14 mouse cellular contexts compared by ENCODE assay signal in the genomic region with DNA sequence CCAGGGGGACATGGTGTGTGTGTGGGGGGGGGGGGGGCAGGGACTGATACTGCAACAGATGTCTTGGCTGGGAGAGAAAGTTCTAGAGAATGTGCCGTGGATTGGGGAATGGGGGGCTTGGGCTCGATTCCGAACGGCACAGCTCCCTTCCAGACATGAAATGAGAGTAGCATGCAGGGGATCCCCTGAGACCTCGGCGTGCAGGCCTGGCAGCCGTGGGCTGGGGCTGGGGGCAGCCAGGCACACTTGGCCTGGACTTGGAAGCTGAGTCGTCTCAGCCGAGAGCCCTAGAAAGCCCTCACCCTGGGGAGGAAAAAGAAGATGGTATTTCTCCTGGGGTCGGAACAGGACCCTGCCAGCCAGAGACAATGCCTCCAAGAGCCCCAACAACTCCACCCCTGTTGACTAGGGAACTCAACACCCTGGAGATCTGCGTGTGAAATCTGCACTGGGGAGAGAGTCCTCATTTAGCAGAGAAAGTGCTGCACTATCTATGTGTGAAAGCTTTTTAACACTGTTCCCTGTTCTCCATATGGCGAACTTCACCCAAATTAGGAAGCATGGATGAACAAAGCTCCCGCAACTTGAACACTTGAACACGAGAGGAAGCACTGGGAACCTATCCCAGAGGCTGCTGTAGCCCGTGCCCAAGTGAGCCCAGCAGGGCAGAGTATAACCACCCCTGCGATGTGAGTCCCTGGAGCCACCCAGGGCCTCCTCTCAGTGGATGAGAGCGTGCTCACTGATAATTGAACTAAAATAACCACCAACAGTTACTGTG.
DNase-seq lines count a peak whose midpoint lies in the region; ATAC-seq and TF ChIP-seq lines count a peak whose summit lies in the region.
"Had no signal": no experiment of that assay in that cellular context is flagged by ENCODE, and none has a peak within 500 bp of the region (broad histone marks: within the 10 kb centered on the region; RNA-seq: fewer than 3 reads in every experiment).

No protein-coding gene starts in this region.

- peak; percentile 65 for ATAC-seq in forebrain, embryonic 13.5 days
- no peak for ATAC-seq in forebrain, embryonic 12.5 days (ENCODE audit: low FRiP score)
- ATAC-seq in hindbrain, postnatal 0 days = no peak
- ATAC-seq in hindbrain, embryonic 16.5 days = no peak
- no peak for ATAC-seq in midbrain, embryonic 14.5 days (ENCODE audit: low FRiP score, low TSS enrichment)
- no peak for ATAC-seq in megakaryocyte progenitor cell, adult 5-6 weeks (replicated peaks; ENCODE audit: poor library complexity)
- ATAC-seq: lung, postnatal 0 days; midbrain, embryonic 15.5 days had no signal

- peak; percentile 42 for DNase-seq in hindbrain, postnatal 0 days (ENCODE audit: low spot score)
- peak; percentile 48 to 56 for DNase-seq in layer of hippocampus, adult 2 months (ENCODE audit: low spot score in 2 of 2)
- DNase-seq in left cerebral cortex, postnatal 4 days = peak; percentile 63
- no peak for DNase-seq in midbrain, embryonic 14.5 days
- DNase-seq: cerebellum, adult 11-12 months; kidney, adult 8-10 months; liver had no signal

- intact Hi-C loops in left cerebral cortex, postnatal 4 days (cut with DNase I) = no loop called here

- no peak overlapping the region for H3K27ac ChIP-seq in forebrain, embryonic 13.5 days
- H3K27ac ChIP-seq in forebrain, embryonic 12.5 days = no peak overlapping the region
- no peak overlapping the region for H3K27ac ChIP-seq in hindbrain, postnatal 0 days
- no peak overlapping the region for H3K27ac ChIP-seq in hindbrain, embryonic 16.5 days (ENCODE audit: low read depth, low read length)
- peak overlapping the region; percentile 84 for H3K27ac ChIP-seq in layer of hippocampus, adult 2 months
- H3K27ac ChIP-seq in midbrain, embryonic 14.5 days (replicated peaks; ENCODE audit: low read depth, low read length) = no peak overlapping the region
- H3K27ac ChIP-seq: embryonic facial prominence, embryonic 13.5 days; midbrain, embryonic 15.5 days had no signal

- 81% methylated on average over 17 of the region's 17 CpGs for WGBS in forebrain, embryonic 13.5 days
- 85% methylated on average over 17 of the region's 17 CpGs for WGBS in forebrain, embryonic 12.5 days
- WGBS in hindbrain, postnatal 0 days = 51% methylated on average over 17 of the region's 17 CpGs
- WGBS in hindbrain, embryonic 16.5 days = 66% methylated on average over 17 of the region's 17 CpGs
- 80% methylated on average over 17 of the region's 17 CpGs for WGBS in midbrain, embryonic 14.5 days

- no peak overlapping the region for H3K9ac ChIP-seq in forebrain, embryonic 13.5 days
- H3K9ac ChIP-seq in forebrain, embryonic 12.5 days = no peak overlapping the region
- no peak overlapping the region for H3K9ac ChIP-seq in hindbrain, postnatal 0 days (replicated peaks; ENCODE audit: low read length)
- H3K9ac ChIP-seq in hindbrain, embryonic 16.5 days (ENCODE audit: low read depth, low read length) = no peak overlapping the region
- H3K9ac ChIP-seq in midbrain, embryonic 14.5 days (replicated peaks; ENCODE audit: low read length) = no peak overlapping the region
- H3K9ac ChIP-seq: embryonic facial prominence, embryonic 13.5 days; midbrain, embryonic 15.5 days had no signal

- TF ChIP-seq CTCF in hindbrain, postnatal 0 days (IDR thresholded peaks at IDR 0.05; ENCODE audit: low read depth) = no peak
- no peak for TF ChIP-seq CTCF in layer of hippocampus, adult 2 months (conservative IDR thresholded peaks at IDR 0.05)

- no peaks in the 10 kb centered on the region for H3K9me3 ChIP-seq in forebrain, embryonic 13.5 days (replicated peaks)
- H3K9me3 ChIP-seq in forebrain, embryonic 12.5 days = no peaks in the 10 kb centered on the region
- H3K9me3 ChIP-seq in hindbrain, postnatal 0 days (ENCODE audit: low read length) = no peaks in the 10 kb centered on the region
- H3K9me3 ChIP-seq in hindbrain, embryonic 16.5 days (ENCODE audit: control insufficient read depth, low read length) = no peaks in the 10 kb centered on the region
- no peaks in the 10 kb centered on the region for H3K9me3 ChIP-seq in midbrain, embryonic 14.5 days (ENCODE audit: control insufficient read depth, low read length)
- H3K9me3 ChIP-seq: embryonic facial prominence, embryonic 13.5 days; midbrain, embryonic 15.5 days had no signal

- H3K27me3 ChIP-seq in forebrain, embryonic 13.5 days = peaks cover 7% of the 10 kb centered on the region; the same call in 1 of the 2 replicates
- peaks cover 14% of the 10 kb centered on the region; the same call in 1 of the 2 replicates for H3K27me3 ChIP-seq in forebrain, embryonic 12.5 days
- H3K27me3 ChIP-seq in hindbrain, postnatal 0 days (ENCODE audit: insufficient read depth, low read length) = no peaks in the 10 kb centered on the region
- no peaks in the 10 kb centered on the region for H3K27me3 ChIP-seq in hindbrain, embryonic 16.5 days (replicated peaks; ENCODE audit: control insufficient read depth, insufficient read depth, low read length)
- no peaks in the 10 kb centered on the region for H3K27me3 ChIP-seq in midbrain, embryonic 14.5 days (ENCODE audit: control insufficient read depth, insufficient read depth, low read length)
- H3K27me3 ChIP-seq: embryonic facial prominence, embryonic 13.5 days; midbrain, embryonic 15.5 days had no signal

- no peaks in the 10 kb centered on the region for H3K36me3 ChIP-seq in forebrain, embryonic 13.5 days (ENCODE audit: poor library complexity, severe bottlenecking)
- no peaks in the 10 kb centered on the region for H3K36me3 ChIP-seq in forebrain, embryonic 12.5 days (replicated peaks)
- H3K36me3 ChIP-seq in hindbrain, postnatal 0 days (ENCODE audit: insufficient read depth, low read length) = no peaks in the 10 kb centered on the region
- H3K36me3 ChIP-seq in hindbrain, embryonic 16.5 days (ENCODE audit: control insufficient read depth, insufficient read depth, low read length) = no peaks in the 10 kb centered on the region
- H3K36me3 ChIP-seq in midbrain, embryonic 14.5 days (ENCODE audit: control insufficient read depth, insufficient read depth, low read length) = no peaks in the 10 kb centered on the region
- H3K36me3 ChIP-seq: embryonic facial prominence, embryonic 13.5 days; midbrain, embryonic 15.5 days had no signal

- no peak overlapping the region for H3K4me3 ChIP-seq in forebrain, embryonic 13.5 days
- H3K4me3 ChIP-seq in forebrain, embryonic 12.5 days (replicated peaks) = no peak overlapping the region
- H3K4me3 ChIP-seq in hindbrain, postnatal 0 days (ENCODE audit: low read length) = no peak overlapping the region
- H3K4me3 ChIP-seq in hindbrain, embryonic 16.5 days (ENCODE audit: low read length) = no peak overlapping the region
- H3K4me3 ChIP-seq in layer of hippocampus, adult 2 months = no peak overlapping the region
- H3K4me3 ChIP-seq in midbrain, embryonic 14.5 days (replicated peaks; ENCODE audit: low read depth, low read length) = no peak overlapping the region
- H3K4me3 ChIP-seq: embryonic facial prominence, embryonic 13.5 days; midbrain, embryonic 15.5 days had no signal

- H3K4me1 ChIP-seq in forebrain, embryonic 13.5 days = peaks cover 43% of the 10 kb centered on the region
- peaks cover 33% of the 10 kb centered on the region for H3K4me1 ChIP-seq in forebrain, embryonic 12.5 days
- H3K4me1 ChIP-seq in hindbrain, postnatal 0 days (ENCODE audit: insufficient read depth, low read length) = peaks cover 3% of the 10 kb centered on the region; the same call in 1 of the 2 replicates
- peaks cover under 1% of the 10 kb centered on the region; the same call in 1 of the 2 replicates for H3K4me1 ChIP-seq in hindbrain, embryonic 16.5 days (ENCODE audit: control insufficient read depth, insufficient read depth, low read depth, low read length)
- peaks cover 9% of the 10 kb centered on the region; the same call in 1 of the 2 replicates for H3K4me1 ChIP-seq in midbrain, embryonic 14.5 days (ENCODE audit: control insufficient read depth, insufficient read depth, low read length)

- H3K4me2 ChIP-seq in forebrain, embryonic 13.5 days = no peak overlapping the region
- no peak overlapping the region for H3K4me2 ChIP-seq in forebrain, embryonic 12.5 days
- H3K4me2 ChIP-seq in hindbrain, postnatal 0 days (ENCODE audit: low read depth, low read length) = no peak overlapping the region
- no peak overlapping the region for H3K4me2 ChIP-seq in hindbrain, embryonic 16.5 days (ENCODE audit: low read length)
- H3K4me2 ChIP-seq in midbrain, embryonic 14.5 days (ENCODE audit: low read length) = no peak overlapping the region
- H3K4me2 ChIP-seq: embryonic facial prominence, embryonic 13.5 days; midbrain, embryonic 15.5 days had no signal
